Mouse (Mus musculus) cerebellum, postnatal 4 days (tissue): ENCODE results near the gene Parvb.

Experiments used
- DNase-seq, 2 experiments: peaks; one replicate each; pipeline ENCODE4 v3.0.0; 2022; ENCODE audit warnings: low spot score in 2 of 2, mixed read lengths in 1 of 2

The Parvb gene

GRCm38 (mm10) chr15:84293590-84293989 is 61.7 kb downstream of the Parvb start:
- no peak for DNase-seq

- DNase-seq: no peak
These were observed 62.5 kb downstream of the Parvb start for GRCm38 (mm10) chr15:84294391-84294790.

GRCm38 (mm10) chr15:84295225-84295624 is 63.4 kb downstream of the Parvb start:
- DNase-seq: no peak

- DNase-seq: no peak
These were observed 65.6 kb downstream of the Parvb start for GRCm38 (mm10) chr15:84297454-84297853.

- DNase-seq: peak in 1 of 2 experiments; percentile 38
These were observed 67.0 kb downstream of the Parvb start for GRCm38 (mm10) chr15:84298804-84299370.

- DNase-seq: no peak
These were observed 68.0 kb downstream of the Parvb start for GRCm38 (mm10) chr15:84299662-84300333.

GRCm38 (mm10) chr15:84300591-84300990 is 68.7 kb downstream of the Parvb start:
- no peak for DNase-seq

- peak in 1 of 2 experiments; percentile 39 for DNase-seq
These were observed 69.2 kb downstream of the Parvb start for GRCm38 (mm10) chr15:84301026-84301425.

- no peak for DNase-seq
These were observed 70.0 kb downstream of the Parvb start for GRCm38 (mm10) chr15:84301641-84302420.

GRCm38 (mm10) chr15:84303264-84303663 is 71.4 kb downstream of the Parvb start:
- no peak for DNase-seq

GRCm38 (mm10) chr15:84305333-84305732 is 73.5 kb downstream of the Parvb start:
- DNase-seq: no peak

GRCm38 (mm10) chr15:84310271-84310670 is 78.4 kb downstream of the Parvb start:
- DNase-seq: peak in 1 of 2 experiments; percentile 64

- no peak for DNase-seq
These were observed 79.6 kb downstream of the Parvb start for GRCm38 (mm10) chr15:84311295-84312085.

GRCm38 (mm10) chr15:84312878-84313565 is 81.2 kb downstream of the Parvb start:
- no peak for DNase-seq

- DNase-seq: no peak
These were observed 81.7 kb downstream of the Parvb start for GRCm38 (mm10) chr15:84313566-84313878.

GRCm38 (mm10) chr15:84314420-84315080 is 82.7 kb downstream of the Parvb start:
- DNase-seq: no peak

GRCm38 (mm10) chr15:84315276-84316046 is 83.6 kb downstream of the Parvb start:
- no peak for DNase-seq

- DNase-seq: no peak
These were observed 87.5 kb downstream of the Parvb start for GRCm38 (mm10) chr15:84319393-84319792.

- no peak for DNase-seq
These were observed 89.8 kb downstream of the Parvb start for GRCm38 (mm10) chr15:84321544-84322174.
